In the genomic region with DNA sequence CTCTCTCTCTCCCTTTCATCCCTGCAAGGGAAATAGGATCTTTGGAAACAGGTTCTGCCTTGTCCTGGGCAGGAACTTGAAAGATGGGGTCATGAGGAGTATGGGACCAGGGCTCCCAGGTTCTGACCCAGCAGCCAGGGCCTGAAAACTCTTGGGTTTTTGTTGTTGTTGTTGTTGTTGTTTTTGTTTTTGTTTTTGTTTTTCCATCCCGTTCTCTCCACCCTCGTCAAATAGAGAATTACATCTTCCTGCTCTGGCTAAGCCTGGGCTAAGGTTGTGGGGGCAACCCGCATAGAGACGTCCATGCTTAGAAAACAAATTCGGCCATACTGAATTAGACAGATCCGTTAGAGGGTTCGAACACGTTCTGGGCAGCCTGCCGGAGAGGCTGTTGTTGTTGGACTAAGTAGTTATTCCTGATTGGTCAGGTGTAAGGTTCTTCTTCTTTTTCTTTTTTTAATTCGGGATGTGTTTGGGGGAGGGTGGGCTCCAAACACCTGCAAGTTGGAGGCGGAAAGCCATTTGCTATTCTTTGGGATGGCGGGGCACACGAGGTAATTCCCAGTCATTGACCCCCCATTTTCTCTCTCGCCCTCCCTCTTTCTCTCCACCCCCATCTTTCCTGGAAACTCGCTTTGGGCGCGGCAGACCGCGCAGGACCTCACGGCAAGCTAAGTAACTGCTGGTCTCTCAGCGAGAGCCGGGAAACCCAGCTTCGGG, we compare ENCODE assay signal across 1 mouse cellular context.
TF ChIP-seq lines count a peak whose summit lies in the region.

No protein-coding gene starts in this region.

TF ChIP-seq in MEL, 35 proteins besides CTCF, POLR2A, EP300 and RAD21 (continued from another document):
- TF ChIP-seq RCOR1 (IDR thresholded peaks at IDR 0.05; ENCODE audit: low read depth, low read length) (no peak), MEF2A (IDR thresholded peaks at IDR 0.05; ENCODE audit: extremely low read depth, insufficient replicate concordance, low read depth, low read length, poor library complexity, severe bottlenecking) (no peak), ZKSCAN1 (IDR thresholded peaks at IDR 0.05; ENCODE audit: low read depth, low read length) (no peak; the same call in 1 of the 2 replicates), KAT2A (conservative IDR thresholded peaks at IDR 0.05; ENCODE audit: low read depth, low read length) (no peak), POLR2AphosphoS2 (IDR thresholded peaks at IDR 0.05; ENCODE audit: low read length) (no peak; the same call in 1 of the 2 replicates), ELF1 (IDR thresholded peaks at IDR 0.05; ENCODE audit: low read depth, low read length) (no peak), TBP (IDR thresholded peaks at IDR 0.05; ENCODE audit: low read depth, low read length) (0 out of 2 replicates have a peak, but pooled peaks have one; percentile 36), NRF1 (IDR thresholded peaks at IDR 0.05; ENCODE audit: insufficient read depth, low read depth, low read length, poor library complexity, severe bottlenecking) (no peak), ZMIZ1 (IDR thresholded peaks at IDR 0.05; ENCODE audit: low read depth, low read length) (peak; percentile 49), NELFE (IDR thresholded peaks at IDR 0.05; ENCODE audit: low read depth, low read length) (peak; percentile 53), GABPA (IDR thresholded peaks at IDR 0.05; ENCODE audit: low read depth, low read length) (no peak), SMC3 (IDR thresholded peaks at IDR 0.05; ENCODE audit: low read depth, low read length) (no peak), CHD2 (IDR thresholded peaks at IDR 0.05; ENCODE audit: low read length) (no peak), MYB (IDR thresholded peaks at IDR 0.05; ENCODE audit: low read depth, low read length) (no peak; the same call in none of the 2 replicates), USF2 (IDR thresholded peaks at IDR 0.05; ENCODE audit: borderline replicate concordance in 1 of 2, insufficient read depth in 1 of 2, low read depth in 1 of 2, low read length in 2 of 2) (no peak), MYC (IDR thresholded peaks at IDR 0.05; ENCODE audit: low read depth, low read length) (peak; percentile 77), TCF12 (IDR thresholded peaks at IDR 0.05; ENCODE audit: low read depth, low read length) (no peak), JUND (IDR thresholded peaks at IDR 0.05; ENCODE audit: low read depth, low read length) (no peak), BHLHE40 (IDR thresholded peaks at IDR 0.05; ENCODE audit: borderline replicate concordance, low read depth, low read length) (no peak)
